In genomic region chr7:122258521-122258920, GRCm38 (mm10) we compare ENCODE assay signal across 22 mouse cellular contexts. TPM values are rescaled to one million over a fixed set of nuclear protein-coding genes. Genes with fewer than 3 reads are reported as not detected.
A peak's percentile ranks its signal among the peaks of the same experiment; 100 is the strongest.
DNase-seq lines count a peak whose midpoint lies in the region; ATAC-seq and TF ChIP-seq lines count a peak whose summit lies in the region.
"Had no signal": no experiment of that assay in that cellular context is flagged by ENCODE, and none has a peak within 500 bp of the region (broad histone marks: within the 10 kb centered on the region; RNA-seq: fewer than 3 reads in every experiment).

No protein-coding gene starts in this region.

- H3K4me3 ChIP-seq in spleen, adult 2 months (ENCODE audit: extremely low read depth, insufficient read depth, insufficient read length): no peak overlapping the region
- no peak overlapping the region for H3K4me3 ChIP-seq in bone marrow macrophage, adult 2 months (ENCODE audit: insufficient read depth, low read length)
- no peak overlapping the region for H3K4me3 ChIP-seq in macrophage (ENCODE audit: inconsistent target)
- no peak overlapping the region for H3K4me3 ChIP-seq in heart, embryonic 11.5 days (ENCODE audit: low read depth, low read length)
- H3K4me3 ChIP-seq in kidney, adult 2 months (ENCODE audit: insufficient read depth, low read depth, low read length): no peak overlapping the region
- H3K4me3 ChIP-seq: embryonic facial prominence, embryonic 13.5 days; forebrain, embryonic 12.5 days; hindbrain, embryonic 12.5 days had no signal

- no peaks in the 10 kb centered on the region for H3K36me3 ChIP-seq in spleen, adult 2 months (ENCODE audit: control insufficient read depth, insufficient read depth, low read length)
- no peaks in the 10 kb centered on the region for H3K36me3 ChIP-seq in macrophage (ENCODE audit: inconsistent target)
- no peaks in the 10 kb centered on the region for H3K36me3 ChIP-seq in heart, embryonic 11.5 days (ENCODE audit: control insufficient read depth, insufficient read depth, low read length)
- no peaks in the 10 kb centered on the region for H3K36me3 ChIP-seq in kidney, adult 2 months (ENCODE audit: control insufficient read depth, insufficient read depth, low read length)
- H3K36me3 ChIP-seq: embryonic facial prominence, embryonic 13.5 days; forebrain, embryonic 12.5 days; hindbrain, embryonic 12.5 days had no signal

- no peaks in the 10 kb centered on the region for H3K79me2 ChIP-seq in macrophage (ENCODE audit: inconsistent target)

- peaks cover 16% of the 10 kb centered on the region; the same call in 1 of the 2 replicates for H3K4me1 ChIP-seq in spleen, adult 2 months (ENCODE audit: control insufficient read depth, insufficient read depth, insufficient read length)
- H3K4me1 ChIP-seq in bone marrow macrophage, adult 2 months (ENCODE audit: control insufficient read depth, insufficient read depth, low read length): peaks cover 57% of the 10 kb centered on the region
- H3K4me1 ChIP-seq in heart, embryonic 11.5 days (ENCODE audit: control insufficient read depth, insufficient read depth, low read length): no peaks in the 10 kb centered on the region
- no peaks in the 10 kb centered on the region for H3K4me1 ChIP-seq in kidney, adult 2 months (ENCODE audit: control insufficient read depth, insufficient read depth, low read length)
- H3K4me1 ChIP-seq: embryonic facial prominence, embryonic 13.5 days; forebrain, embryonic 12.5 days; hindbrain, embryonic 12.5 days had no signal

- H3K9ac ChIP-seq in heart, embryonic 11.5 days (ENCODE audit: low read depth, low read length): no peak overlapping the region
- H3K9ac ChIP-seq: embryonic facial prominence, embryonic 13.5 days; forebrain, embryonic 12.5 days; hindbrain, embryonic 12.5 days had no signal

- H3K9me3 ChIP-seq in heart, embryonic 11.5 days (replicated peaks; ENCODE audit: control insufficient read depth, low read length): no peaks in the 10 kb centered on the region
- H3K9me3 ChIP-seq: embryonic facial prominence, embryonic 13.5 days; forebrain, embryonic 12.5 days; hindbrain, embryonic 12.5 days had no signal

- WGBS in spleen, adult 2 months: 33% methylated on average over 4 of the region's 4 CpGs
- WGBS in macrophage (ENCODE audit: missing documents): 5% methylated on average over 4 of the region's 4 CpGs
- 85% methylated on average over 4 of the region's 4 CpGs for WGBS in heart, embryonic 11.5 days (ENCODE audit: insufficient replicate concordance)
- 74% methylated on average over 4 of the region's 4 CpGs for WGBS in kidney, adult 2 months

- no peak for ATAC-seq in heart, embryonic 11.5 days (replicated peaks; ENCODE audit: insufficient number of reproducible peaks, low FRiP score, low TSS enrichment)
- ATAC-seq: CD4-positive, CD25-positive, alpha-beta regulatory T cell, adult 4 months; forebrain, embryonic 16.5 days; hindbrain, embryonic 16.5 days; inflammation-experienced regulatory T-cells, adult 6 months had no signal

- no peak for TF ChIP-seq POLR2A in spleen, adult 2 months (IDR thresholded peaks at IDR 0.05; ENCODE audit: low read depth, low read length)
- no peak for TF ChIP-seq POLR2A in bone marrow macrophage, adult 2 months (IDR thresholded peaks at IDR 0.05; ENCODE audit: borderline replicate concordance, low read depth, low read length)
- no peak for TF ChIP-seq POLR2A in kidney, adult 2 months (IDR thresholded peaks at IDR 0.05; ENCODE audit: low read depth, low read length)

- peak overlapping the region; percentile 70 for H3K27ac ChIP-seq in spleen, adult 2 months (ENCODE audit: insufficient read depth, low read length)
- peak overlapping the region; percentile 81 for H3K27ac ChIP-seq in bone marrow macrophage, adult 2 months (ENCODE audit: insufficient read depth, low read depth, low read length)
- H3K27ac ChIP-seq in macrophage: peak overlapping the region; percentile 84
- no peak overlapping the region for H3K27ac ChIP-seq in heart, embryonic 11.5 days (ENCODE audit: low read depth, low read length)
- H3K27ac ChIP-seq in kidney, adult 2 months (ENCODE audit: insufficient read depth, low read depth, low read length): no peak overlapping the region
- H3K27ac ChIP-seq: embryonic facial prominence, embryonic 13.5 days; forebrain, embryonic 12.5 days; hindbrain, embryonic 12.5 days had no signal

- H3K4me2 ChIP-seq in heart, embryonic 11.5 days: no peak overlapping the region
- H3K4me2 ChIP-seq: embryonic facial prominence, embryonic 13.5 days; forebrain, embryonic 12.5 days; hindbrain, embryonic 12.5 days had no signal

- DNase-seq in spleen, adult 2 months (ENCODE audit: low read depth in 1 of 2, low spot score in 2 of 2): no peak
- DNase-seq in spleen, postnatal 36 days (ENCODE audit: low spot score in 2 of 2): no peak
- no peak for DNase-seq in layer of hippocampus, adult 9-10 months (ENCODE audit: low spot score)
- DNase-seq in kidney, adult 2 months: no peak
- DNase-seq: adrenal gland, postnatal 10 days; B cell, adult 2 months; cerebellum, adult 8-10 months; cerebellum, postnatal 14 days; gastrocnemius, postnatal 14 days; heart, postnatal 10 days; heart, postnatal 4 days had no signal

- TF ChIP-seq CTCF in spleen, adult 2 months (IDR thresholded peaks at IDR 0.05; ENCODE audit: extremely low read depth, insufficient read depth, insufficient read length, insufficient replicate concordance): no peak
- no peak for TF ChIP-seq CTCF in bone marrow macrophage, adult 2 months (IDR thresholded peaks at IDR 0.05; ENCODE audit: low read depth, low read length)
- TF ChIP-seq CTCF in kidney, adult 2 months (conservative IDR thresholded peaks at IDR 0.05; ENCODE audit: insufficient read depth, insufficient read length, low read depth, low read length): no peak

- H3K27me3 ChIP-seq in spleen, adult 2 months (ENCODE audit: control insufficient read depth, insufficient read depth, low read length): no peaks in the 10 kb centered on the region
- no peaks in the 10 kb centered on the region for H3K27me3 ChIP-seq in heart, embryonic 11.5 days (ENCODE audit: control insufficient read depth, insufficient read depth, low read length)
- H3K27me3 ChIP-seq in kidney, adult 2 months (replicated peaks; ENCODE audit: control insufficient read depth, insufficient read depth, low read length): no peaks in the 10 kb centered on the region
- H3K27me3 ChIP-seq: embryonic facial prominence, embryonic 13.5 days; hindbrain, embryonic 12.5 days had no signal

RNA-seq across cellular contexts. Expression of gene Prkcb, which starts 30.0 kb away (rescaled TPM):
- polyA plus RNA-seq in spleen, adult 2 months (2012; rRNA removed): 106 and 118 TPM in 2 replicates
- polyA plus RNA-seq in bone marrow macrophage, adult 2 months (2012; ENCODE audit: insufficient read depth, insufficient read length, missing spikeins): 196 and 203 TPM in 2 replicates
- 100 to 1,000 TPM in 14 of 26 experiments, 10 to 100 TPM in 12; 25.3 to 168 (median 108) TPM for total RNA-seq in macrophage (2018; cell fraction: chromatin; rRNA removed)
- total RNA-seq in macrophage (2018; cell fraction: cytosol; rRNA removed): 100 to 1,000 TPM in 12 of 26 experiments, 10 to 100 TPM in 14; 62.1 to 226 (median 92.5) TPM
- total RNA-seq in macrophage (2018; cell fraction: nucleus; rRNA removed): 100 to 1,000 TPM in 16 of 26 experiments, 10 to 100 TPM in 10; 44.8 to 253 (median 106) TPM
- 43.7 to 85.2 TPM (median 43.9 TPM) in 3 replicates for polyA plus RNA-seq in macrophage (2018)
- polyA plus RNA-seq in heart, embryonic 11.5 days (2014; fragmentation: Nextera tagmentation; extraction: Ambion mirVana): 11.7 and 13.3 TPM in 2 replicates
- 2.5 and 6.1 TPM in 2 replicates for polyA plus RNA-seq in kidney, adult 2 months (2012; rRNA removed)
- total RNA-seq: MEL had no signal

RNA-seq across cellular contexts. Expression of gene Chp2, which starts 39.2 kb away (rescaled TPM):
- 1.2 and 2.7 TPM in 2 replicates for polyA plus RNA-seq in spleen, adult 2 months (2012; rRNA removed)
- polyA plus RNA-seq in bone marrow macrophage, adult 2 months (2012; ENCODE audit: insufficient read depth, insufficient read length, missing spikeins): 0.99 and 1.3 TPM in 2 replicates
- 1 to 10 TPM in 6 of 26 experiments, under 1 TPM in 1, not detected in 19; 0.68 to 3.1 (median 1.9) TPM for total RNA-seq in macrophage (2018; cell fraction: chromatin; rRNA removed)
- total RNA-seq in macrophage (2018; cell fraction: cytosol; rRNA removed): 1 to 10 TPM in 13 of 26 experiments, under 1 TPM in 13; 0.11 to 4.3 (median 1.6) TPM
- 1 to 10 TPM in 5 of 26 experiments, under 1 TPM in 9, not detected in 12; 0.36 to 2.9 (median 0.72) TPM for total RNA-seq in macrophage (2018; cell fraction: nucleus; rRNA removed)
- 0.17 to 4.2 TPM (median 2.5 TPM) in 3 replicates for polyA plus RNA-seq in macrophage (2018)
- polyA plus RNA-seq in heart, embryonic 11.5 days (2014; fragmentation: Nextera tagmentation; extraction: Ambion mirVana): 0.35 TPM in 1 of 2 replicates, not detected in the other
- 1.2 and 1.6 TPM in 2 replicates for polyA plus RNA-seq in kidney, adult 2 months (2012; rRNA removed)
- total RNA-seq: MEL had no signal
- polyA plus RNA-seq: CD4-positive, CD25-positive, alpha-beta regulatory T cell, adult 4 months; embryonic facial prominence, embryonic 13.5 days; inflammation-experienced regulatory T-cells, adult 6 months had no signal

Comparison
In these comparisons a context has a peak if more than half of its experiments do, and no peak if none do; other contexts are left out.
1. H3K27ac ChIP-seq: peak in spleen, adult 2 months (single experiment), bone marrow macrophage, adult 2 months (single experiment) and macrophage (single experiment); none in heart, embryonic 11.5 days (single experiment) and kidney, adult 2 months (single experiment).